Mouse (Mus musculus) monocyte, adult 5-6 weeks (primary cell): Measurements from ENCODE around the gene Fam163a. TPM values are rescaled to one million over a fixed set of nuclear protein-coding genes. Genes with fewer than 3 reads are reported as not detected.
"Not testable (repeated sequence)": the region's sequence is repeated elsewhere in the genome, so short reads cannot be mapped to it uniquely, and the experiment has no call there.

ENCODE experiments used
- ATAC-seq: fragments of 153-309, 156-312 bp; replicated peaks from 2 replicates; pipeline ENCODE4 v1.8.0; 2017; ENCODE audit warnings: mild to moderate bottlenecking; ENCODE audit not compliant: low TSS enrichment, insufficient number of reproducible peaks, severe bottlenecking, poor library complexity, low FRiP score
- total RNA-seq: library from RNA; stranded (forward); fragments of 200-1000, 200-491, 200-594 nt; gene quantifications from 3 replicates; pipeline ENCODE4 v1.2.3, GENCODE M21; 2017

Fam163a gene
- total RNA-seq, 1 experiment from 2014 or later: not detected

DNA sequence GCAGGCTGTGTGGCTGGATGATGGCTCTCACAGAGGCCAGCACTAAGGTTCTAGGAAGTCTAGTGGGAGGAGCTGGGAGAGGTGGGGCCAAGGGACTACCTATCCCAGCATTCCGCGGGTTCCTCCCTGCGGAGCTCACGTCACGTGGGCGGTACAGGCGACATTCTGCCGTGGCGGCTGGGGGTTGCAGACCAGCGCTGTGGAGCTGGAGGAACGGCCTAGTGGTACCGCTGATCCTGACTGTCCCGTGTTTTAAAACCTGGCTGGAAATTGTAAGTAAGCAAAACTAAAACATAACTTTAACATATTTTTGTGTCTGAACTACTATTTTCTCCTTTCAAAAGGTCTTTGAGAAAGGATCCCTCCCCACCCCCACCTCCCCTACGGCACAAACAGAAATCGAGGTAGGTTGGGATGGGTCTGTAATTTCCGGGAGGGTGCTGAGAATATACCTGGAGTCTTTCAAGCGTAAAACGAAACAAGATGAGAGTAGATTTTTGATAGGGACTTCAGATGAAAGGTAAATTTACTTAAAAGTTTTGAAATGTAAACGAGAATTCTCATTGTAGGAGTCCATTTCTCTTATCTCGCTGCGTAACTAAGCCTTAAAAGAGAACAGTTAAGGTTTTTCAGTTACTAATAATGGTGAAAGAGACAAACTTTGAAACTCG, 164.0 kb downstream of the Fam163a start:
- peak; percentile 72 for ATAC-seq

DNA sequence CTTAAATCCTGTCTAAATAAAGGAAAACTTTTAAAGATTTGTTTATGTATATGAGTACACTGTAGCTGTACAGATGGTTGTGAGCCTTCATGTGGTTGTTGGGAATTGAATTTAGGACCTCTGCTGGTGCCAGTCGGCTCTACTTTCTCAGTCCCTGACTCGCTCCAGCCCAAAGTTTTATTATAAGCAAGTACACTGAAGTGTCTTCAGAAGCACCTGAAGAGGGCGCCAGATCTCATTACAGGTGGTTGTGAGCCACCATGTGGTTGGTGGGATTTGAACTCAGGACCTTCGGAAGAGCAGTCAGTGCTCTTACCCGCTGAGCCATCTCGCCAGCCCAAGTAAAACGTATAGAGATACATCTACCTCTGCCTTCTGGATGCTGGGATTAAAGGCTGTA, 164.8 kb downstream of the Fam163a start:
- ATAC-seq: not testable (repeated sequence)

DNA sequence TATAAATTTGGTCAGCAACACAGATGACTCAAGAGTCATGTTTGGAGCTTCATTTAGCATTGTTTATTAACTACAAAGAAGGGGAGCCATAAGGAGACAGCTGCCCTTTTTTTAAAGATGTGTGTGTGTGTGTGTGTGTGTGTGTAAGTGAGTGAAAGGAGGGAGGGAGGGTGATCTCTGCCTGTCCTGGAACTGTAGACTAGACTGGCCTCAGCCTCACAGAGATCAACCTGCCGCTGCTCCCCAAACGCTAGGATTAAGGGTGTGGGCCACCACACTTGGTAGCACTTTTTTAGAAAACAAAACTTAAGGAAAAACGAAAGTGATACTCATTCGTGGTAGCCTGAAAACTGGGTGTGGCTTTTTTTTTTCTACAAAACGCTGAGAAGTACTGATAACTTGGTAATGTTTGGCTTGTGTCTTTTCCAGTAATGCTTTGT, 167.7 kb downstream of the Fam163a start:
- ATAC-seq: no peak

- ATAC-seq: peak; percentile 80
Observed at GRCm38 (mm10) chr1:156035930-156036737, 168.7 kb downstream of the Fam163a start, which contains the start of gene Tor1aip1. Tor1aip1 (minus strand) TSS chr1:156036480.

- ATAC-seq: peak; percentile 6; the same call in 1 of the 2 replicates
Observed at GRCm38 (mm10) chr1:156035269-156035929, 169.4 kb downstream of the Fam163a start, which contains the start of gene Tor1aip2. Tor1aip2 (plus strand) TSS chr1:156035403.

GRCm38 (mm10) chr1:156034661-156035060, 170.2 kb downstream of the Fam163a start:
- no peak for ATAC-seq

DNA sequence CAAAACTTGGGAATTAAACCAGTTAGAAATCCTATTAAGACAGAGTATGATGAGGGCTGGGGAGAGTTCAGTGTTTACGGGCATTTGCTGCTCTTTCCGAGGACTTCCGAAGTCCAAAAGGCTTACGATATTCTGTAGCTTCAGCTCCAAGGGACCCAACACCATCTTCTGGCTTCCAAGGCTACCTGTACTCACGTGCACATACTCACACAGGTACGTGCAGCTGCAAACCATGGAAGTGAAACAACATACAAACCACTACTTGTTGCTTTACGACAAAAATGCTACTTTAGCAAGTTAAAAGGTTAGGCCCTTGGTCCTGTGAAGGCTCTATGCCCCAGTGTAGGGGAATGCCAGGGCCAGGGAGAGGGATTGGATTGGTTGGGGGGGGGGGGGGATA, 170.9 kb downstream of the Fam163a start:
- no peak for ATAC-seq

DNA sequence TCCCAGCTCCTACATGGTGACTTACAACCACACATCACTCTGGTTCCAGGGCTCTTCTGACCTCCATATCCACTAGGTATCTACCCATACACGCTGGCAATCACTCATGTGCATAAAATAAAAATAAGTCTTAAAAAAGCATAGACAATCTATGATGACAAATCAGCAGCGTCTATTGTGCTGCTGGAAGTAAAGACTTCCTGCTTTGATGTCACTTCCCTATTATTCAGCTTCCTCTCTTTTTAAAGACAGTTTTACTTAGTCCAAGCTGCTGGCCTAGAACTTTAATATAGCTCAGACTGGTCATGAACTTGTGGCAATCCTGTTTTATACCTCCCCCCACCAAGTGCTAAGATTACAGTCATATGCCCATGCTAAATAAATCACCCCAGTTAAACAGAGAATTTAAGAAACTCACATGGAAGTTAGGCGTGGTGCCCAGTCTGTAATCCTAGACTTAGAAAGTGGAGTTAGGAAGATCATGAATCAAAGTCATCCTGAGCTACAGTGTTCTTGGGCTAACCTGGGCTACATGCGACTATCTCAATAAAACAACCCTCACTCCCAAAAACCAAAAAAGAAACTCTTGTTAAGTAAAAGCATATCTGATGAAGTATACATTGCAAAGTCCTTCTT, 176.4 kb downstream of the Fam163a start:
- ATAC-seq: peak; percentile 69

DNA sequence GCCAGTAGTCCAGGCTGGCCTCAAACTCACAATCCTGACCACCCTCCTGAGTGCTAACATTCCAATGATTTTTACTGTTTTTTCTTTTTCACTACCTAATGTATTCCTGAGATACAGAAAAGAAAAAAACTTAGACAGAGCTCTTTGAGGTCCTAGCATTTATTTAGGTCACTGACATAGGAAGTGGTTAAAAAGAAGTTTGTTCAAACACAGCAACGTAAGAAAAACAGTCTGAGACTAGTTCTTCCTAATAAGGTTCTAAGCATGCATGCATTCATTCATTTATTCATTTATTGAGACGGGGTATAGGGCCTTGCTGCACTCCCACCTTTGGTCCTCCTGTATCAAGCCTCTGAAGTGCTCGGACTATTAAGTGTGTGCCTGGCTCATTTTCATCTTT, 177.0 kb downstream of the Fam163a start:
- ATAC-seq: no peak

Other genes with a start within 250 kb of the Fam163a start
- gene Cep350, start 231.8 kb downstream of the Fam163a start, total RNA-seq: 70.9 to 115 TPM (median 84.4 TPM) in 3 replicates
- gene Tor1aip2, start 169.6 kb downstream of the Fam163a start, total RNA-seq: 43.7 to 58.5 TPM (median 52.0 TPM) in 3 replicates
- gene Tor1aip1, start 168.5 kb downstream of the Fam163a start, total RNA-seq: 86.4 to 108 TPM (median 91.2 TPM) in 3 replicates
- 0.29 TPM in 1 of 3 replicates, not detected in the others for gene Tdrd5, start 98.6 kb upstream of the Fam163a start, total RNA-seq
- gene Nphs2, start 105.7 kb upstream of the Fam163a start, total RNA-seq: not detected in 3 replicates
- 950 to 1,369 TPM (median 1,318 TPM) in 3 replicates for gene Gm2000, start 161.0 kb upstream of the Fam163a start, total RNA-seq
- 1.2 to 7.4 TPM in 2 of 3 replicates, not detected in the other for gene Axdnd1, start 216.1 kb upstream of the Fam163a start, total RNA-seq